Mouse (Mus musculus) CH12.LX (cell line): ENCODE measurements at regions not wholly inside any gene's neighbourhood (a gene's known extent, or its start where the extent isn't known, plus 50 kb on each side); places are given as distances from the start of the nearest gene placed in this dataset.

ENCODE experiments used
- DNase-seq: peaks from one replicate; pipeline ENCODE4 v3.0.0-alpha.2; 2013; ENCODE audit errors: extremely low read depth
- H3K27ac ChIP-seq: 2 replicates; pipeline ENCODE4 v1.5.1; 2012; ENCODE audit warnings: low read depth, mild to moderate bottlenecking, control low read depth, moderate library complexity; ENCODE audit not compliant: insufficient read depth
- H3K27me3 ChIP-seq: replicated peaks from 2 replicates; pipeline ENCODE3; 2012; ENCODE audit warnings: inconsistent platforms
- H3K36me3 ChIP-seq, 2 experiments: replicated peaks in 1 of 2; 2 replicates each; pipeline versions ENCODE3 to v1.6.1; 2012; ENCODE audit warnings: inconsistent platforms in 1 of 2, low read length in 1 of 2, mild to moderate bottlenecking in 1 of 2, mixed read lengths in 1 of 2, moderate library complexity in 1 of 2; ENCODE audit not compliant: control insufficient read depth in 1 of 2, insufficient read depth in 1 of 2
- H3K4me1 ChIP-seq, 2 experiments: 2 replicates each; pipeline ENCODE4 v1.6.1; 2012; ENCODE audit warnings: inconsistent platforms in 1 of 2, moderate library complexity in 1 of 2; ENCODE audit not compliant: insufficient read depth in 2 of 2, control insufficient read depth in 1 of 2
- H3K4me2 ChIP-seq: 2 replicates; pipeline ENCODE4 v1.6.1; 2012; ENCODE audit warnings: low read depth, mild to moderate bottlenecking, control low read depth; ENCODE audit not compliant: poor library complexity, insufficient read depth, severe bottlenecking
- H3K4me3 ChIP-seq, 3 experiments: fragments of 150-350 bp in 1 of 3; sonication (generic) in 1 of 3; replicated peaks in 1 of 3; 2 replicates each; pipeline versions ENCODE3 to v1.5.1; 2011 to 2012; ENCODE audit warnings: low read depth in 2 of 3, low read length in 2 of 3, mild to moderate bottlenecking in 2 of 3, moderate library complexity in 2 of 3, control low read depth in 1 of 3, improper control_type of control experiment in 1 of 3, inconsistent platforms in 1 of 3, mixed read lengths in 1 of 3; ENCODE audit not compliant: poor library complexity in 1 of 3
- H3K79me2 ChIP-seq: replicated peaks from 2 replicates; pipeline ENCODE4 v1.6.1; 2012; ENCODE audit warnings: mild to moderate bottlenecking, moderate library complexity; ENCODE audit not compliant: control insufficient read depth, poor library complexity, insufficient read depth, severe bottlenecking; ENCODE audit errors: extremely low read depth
- H3K9ac ChIP-seq: 2 replicates; pipeline ENCODE4 v1.6.1; 2012; ENCODE audit warnings: low read depth, mild to moderate bottlenecking, control low read depth, moderate library complexity; ENCODE audit not compliant: insufficient read depth
- H3K9me3 ChIP-seq: replicated peaks from 2 replicates; pipeline ENCODE3; 2012; ENCODE audit warnings: low read length, inconsistent platforms, mixed read lengths
- BHLHE40 ChIP-seq: IDR thresholded peaks from 2 replicates; pipeline ENCODE4 v1.6.1; 2011; ENCODE audit warnings: mild to moderate bottlenecking, low read depth, low read length, improper control_type of control experiment
- CHD1 ChIP-seq: IDR thresholded peaks from 2 replicates; pipeline ENCODE4 v1.6.1; 2012; ENCODE audit warnings: low read depth, low read length, improper control_type of control experiment, inconsistent platforms
- GABPA ChIP-seq: IDR thresholded peaks from 2 replicates; pipeline ENCODE4 v1.6.1; 2012; ENCODE audit warnings: low read depth, low read length, improper control_type of control experiment, inconsistent platforms; ENCODE audit not compliant: insufficient replicate concordance
- IRF4 ChIP-seq: IDR thresholded peaks from 2 replicates; pipeline ENCODE4 v1.6.1; 2014; ENCODE audit warnings: low read depth, mild to moderate bottlenecking, inconsistent platforms, low read length, improper control_type of control experiment
- MAFK ChIP-seq: IDR thresholded peaks from 2 replicates; pipeline ENCODE4 v1.6.1; 2011; ENCODE audit warnings: low read length, improper control_type of control experiment; ENCODE audit not compliant: insufficient replicate concordance
- MAX ChIP-seq: IDR thresholded peaks from 2 replicates; pipeline ENCODE4 v1.6.1; 2011; ENCODE audit warnings: low read length, improper control_type of control experiment
- MEF2A ChIP-seq: IDR thresholded peaks from 2 replicates; pipeline ENCODE4 v1.6.1; 2014; ENCODE audit warnings: low read depth, mild to moderate bottlenecking, inconsistent platforms, low read length, improper control_type of control experiment, borderline replicate concordance
- MYC ChIP-seq: IDR thresholded peaks from 2 replicates; pipeline ENCODE4 v1.6.1; 2011; ENCODE audit warnings: low read depth, mild to moderate bottlenecking, improper control_type of control experiment, low read length
- PAX5 ChIP-seq: IDR thresholded peaks from 2 replicates; pipeline ENCODE4 v1.6.1; 2012; ENCODE audit warnings: low read length, inconsistent platforms, mixed read lengths
- POLR2A ChIP-seq: IDR thresholded peaks from 2 replicates; pipeline ENCODE4 v1.6.1; 2011; ENCODE audit warnings: low read depth, mild to moderate bottlenecking, improper control_type of control experiment, low read length
- RAD21 ChIP-seq: IDR thresholded peaks from 2 replicates; pipeline ENCODE4 v1.6.1; 2011; ENCODE audit warnings: low read depth, mild to moderate bottlenecking, low read length, improper control_type of control experiment, moderate library complexity
- RCOR1 ChIP-seq: conservative IDR thresholded peaks from 2 replicates; pipeline ENCODE4 v1.6.1; 2012; ENCODE audit warnings: low read depth, mild to moderate bottlenecking, inconsistent platforms, low read length, improper control_type of control experiment
- SMC3 ChIP-seq: IDR thresholded peaks from 2 replicates; pipeline ENCODE4 v1.6.1; 2011; ENCODE audit warnings: low read depth, low read length, improper control_type of control experiment
- TBP ChIP-seq: conservative IDR thresholded peaks from 2 replicates; pipeline ENCODE4 v1.6.1; 2011; ENCODE audit warnings: low read depth, low read length, improper control_type of control experiment
- UBTF ChIP-seq: IDR thresholded peaks from 2 replicates; pipeline ENCODE4 v1.6.1; 2012; ENCODE audit warnings: low read depth, mild to moderate bottlenecking, inconsistent platforms, low read length, improper control_type of control experiment, moderate library complexity
- USF1 ChIP-seq: IDR thresholded peaks from 2 replicates; pipeline ENCODE4 v1.6.1; 2014; ENCODE audit warnings: low read depth, mild to moderate bottlenecking, inconsistent platforms, low read length, improper control_type of control experiment
- ZMIZ1 ChIP-seq: IDR thresholded peaks from 2 replicates; pipeline ENCODE4 v1.6.1; 2012; ENCODE audit warnings: low read depth, mild to moderate bottlenecking, inconsistent platforms, low read length, improper control_type of control experiment
- dilution Hi-C: fragments of 300-500 bp; cut with MboI; formaldehyde crosslinking; loops from 2 replicates; pipeline ENCODE4 v1.14.3; 2020; ENCODE audit warnings: low sequenced_read_pairs; ENCODE audit not compliant: extremely low pct_unique_long_range_greater_than_20kb, extremely low pct_ligation_motif_present
- in situ Hi-C: fragments of 300-500 bp; cut with MboI; formaldehyde crosslinking; loops from 3 replicates; pipeline ENCODE4 v1.14.3; 2019; ENCODE audit warnings: low sequenced_read_pairs, low pct_ligation_motif_present, low pct_unique_long_range_greater_than_20kb, mixed read lengths

- no peak overlapping the region for H3K27ac ChIP-seq
- no peaks in the 10 kb centered on the region for H3K36me3 ChIP-seq
- H3K4me2 ChIP-seq: no peak overlapping the region; the same call in 1 of the 2 replicates
- H3K9me3 ChIP-seq: no peaks in the 10 kb centered on the region
- DNase-seq: no peak
- H3K27me3 ChIP-seq: peaks cover 53% of the 10 kb centered on the region
- 0 out of 4 replicates have a peak, but pooled peaks cover 0 to 8% of the 10 kb centered on the region in 2 experiments for H3K4me1 ChIP-seq
- no peak overlapping the region for H3K4me3 ChIP-seq
- H3K9ac ChIP-seq: no peak overlapping the region
- TF ChIP-seq BHLHE40: no peak
- TF ChIP-seq CHD1: no peak
- no peak for TF ChIP-seq ZMIZ1
- no peak for TF ChIP-seq USF1
- TF ChIP-seq PAX5: no peak
- no peak for TF ChIP-seq GABPA
- TF ChIP-seq MAFK: no peak
- TF ChIP-seq MYC: no peak
- no peak for TF ChIP-seq TBP
- TF ChIP-seq, all 38 proteins: peak for 0
- in situ Hi-C loops: no loop called here
- dilution Hi-C loops: no loop called here
- no peaks in the 10 kb centered on the region for H3K79me2 ChIP-seq
Observed at GRCm38 (mm10) chr4:135045054-135045453, 75.4 kb upstream of the Runx3 start.

DNA sequence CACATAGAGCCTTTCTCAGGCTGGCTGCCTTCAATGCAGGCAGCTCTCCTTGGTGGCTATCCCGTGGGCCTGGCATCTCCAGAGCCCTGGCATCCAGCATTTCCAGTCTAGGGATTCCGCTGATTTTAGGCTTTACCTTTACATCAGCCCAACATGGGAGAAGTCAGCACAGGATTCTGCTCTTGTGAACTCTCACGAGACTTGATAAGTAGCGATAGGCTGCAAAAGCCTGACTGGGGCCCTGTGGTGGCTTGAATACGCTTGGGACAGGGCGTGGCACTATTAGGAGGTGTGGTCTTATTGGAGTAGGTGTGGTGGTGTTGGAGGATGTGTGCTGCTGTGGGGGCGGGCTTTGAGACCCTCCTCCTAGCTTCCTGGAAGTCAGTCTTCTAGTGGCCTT, 73.8 kb upstream of the Runx3 start:
- Histone ChIP-seq H3K4me2 (no peak overlapping the region), H3K27me3 (peaks cover 63% of the 10 kb centered on the region), H3K36me3 (no peaks in the 10 kb centered on the region), H3K9ac (no peak overlapping the region), H3K4me1 (0 out of 4 replicates have a peak, but pooled peaks cover 0 to 8% of the 10 kb centered on the region in 2 experiments), H3K79me2 (no peaks in the 10 kb centered on the region), H3K27ac (no peak overlapping the region)
- DNase-seq: no peak
- dilution Hi-C loops: no loop called here
- TF ChIP-seq POLR2A: no peak
- no peak for TF ChIP-seq IRF4
- TF ChIP-seq, all 38 proteins: peak for 0
- H3K9me3 ChIP-seq: no peaks in the 10 kb centered on the region
- H3K4me3 ChIP-seq: no peak overlapping the region
- in situ Hi-C loops: no loop called here

- Histone ChIP-seq H3K27ac (no peak overlapping the region), H3K9me3 (no peaks in the 10 kb centered on the region), H3K36me3 (no peaks in the 10 kb centered on the region), H3K4me2 (no peak overlapping the region), H3K79me2 (no peaks in the 10 kb centered on the region), H3K4me1 (0 out of 4 replicates have a peak, but pooled peaks cover 0 to 8% of the 10 kb centered on the region in 2 experiments), H3K27me3 (peaks cover 62% of the 10 kb centered on the region)
- no peak for DNase-seq
- in situ Hi-C loops (no loop called here), dilution Hi-C loops (no loop called here)
- TF ChIP-seq SMC3 (no peak), MAX (no peak), MEF2A (no peak), RCOR1 (no peak), RAD21 (no peak), UBTF (no peak)
- TF ChIP-seq, all 38 proteins: peak for 0
- H3K9ac ChIP-seq: no peak overlapping the region
- no peak overlapping the region for H3K4me3 ChIP-seq
Observed at GRCm38 (mm10) chr4:135047251-135047650, 73.2 kb upstream of the Runx3 start.
